9 mouse cellular contexts compared by ENCODE assay signal in genomic region chr2:160170975-160171515, GRCm38 (mm10).
DNase-seq lines count a peak whose midpoint lies in the region; ATAC-seq and TF ChIP-seq lines count a peak whose summit lies in the region.
"Had no signal": no experiment of that assay in that cellular context is flagged by ENCODE, and none has a peak within 500 bp of the region (broad histone marks: within the 10 kb centered on the region; RNA-seq: fewer than 3 reads in every experiment).

No protein-coding gene starts in this region.

- H3K36me3 ChIP-seq in heart, postnatal 0 days (replicated peaks; ENCODE audit: control insufficient read depth, insufficient read depth, low read length) = no peaks in the 10 kb centered on the region
- H3K36me3 ChIP-seq: stomach, embryonic 15.5 days had no signal

- DNase-seq in adrenal gland, adult (ENCODE audit: inconsistent age in 2 of 2, low spot score in 1 of 2) = peak; percentile 28 to 71
- DNase-seq in adrenal gland, adult 8-10 months = no peak
- DNase-seq in layer of hippocampus, adult 2 months (ENCODE audit: low spot score in 2 of 2) = no peak
- DNase-seq in layer of hippocampus, adult 18-20 months (ENCODE audit: low spot score in 2 of 2) = no peak
- DNase-seq in heart, postnatal 0 days (ENCODE audit: low spot score) = no peak
- peak; percentile 35 for DNase-seq in skeletal muscle tissue, adult 2 months (ENCODE audit: low read depth, low spot score)
- no peak for DNase-seq in cerebellum, postnatal 4 days (ENCODE audit: low spot score in 2 of 2)
- DNase-seq in cerebellum, adult 11 months = no peak

- H3K4me1 ChIP-seq in heart, postnatal 0 days (ENCODE audit: control insufficient read depth, insufficient read depth) = no peaks in the 10 kb centered on the region
- H3K4me1 ChIP-seq: stomach, embryonic 15.5 days had no signal

- H3K4me2 ChIP-seq in heart, postnatal 0 days (ENCODE audit: low read depth, low read length) = no peak overlapping the region
- H3K4me2 ChIP-seq: stomach, embryonic 15.5 days had no signal

- H3K27me3 ChIP-seq in heart, postnatal 0 days (ENCODE audit: control insufficient read depth, insufficient read depth, low read length) = no peaks in the 10 kb centered on the region
- H3K27me3 ChIP-seq: stomach, embryonic 15.5 days had no signal

- no peak overlapping the region for H3K27ac ChIP-seq in layer of hippocampus, adult 2 months
- H3K27ac ChIP-seq in heart, postnatal 0 days (ENCODE audit: low read depth) = no peak overlapping the region
- H3K27ac ChIP-seq: stomach, embryonic 15.5 days had no signal

- H3K9ac ChIP-seq in heart, postnatal 0 days (replicated peaks; ENCODE audit: low read depth, low read length) = no peak overlapping the region
- H3K9ac ChIP-seq: stomach, embryonic 15.5 days had no signal

- no peak overlapping the region for H3K4me3 ChIP-seq in layer of hippocampus, adult 2 months
- no peak overlapping the region for H3K4me3 ChIP-seq in heart, postnatal 0 days (ENCODE audit: low read depth, low read length)
- H3K4me3 ChIP-seq: stomach, embryonic 15.5 days had no signal

- TF ChIP-seq EP300 in heart, postnatal 0 days (IDR thresholded peaks at IDR 0.05; ENCODE audit: low read depth) = no peak

- H3K9me3 ChIP-seq in heart, postnatal 0 days (replicated peaks; ENCODE audit: control insufficient read depth, low read length) = no peaks in the 10 kb centered on the region
- H3K9me3 ChIP-seq: stomach, embryonic 15.5 days had no signal

- peak; percentile 58 for TF ChIP-seq CTCF in layer of hippocampus, adult 2 months (conservative IDR thresholded peaks at IDR 0.05)
- 0 out of 2 replicates have a peak, but pooled peaks have one; percentile 12 for TF ChIP-seq CTCF in heart, postnatal 0 days (IDR thresholded peaks at IDR 0.05; ENCODE audit: low read depth)

- WGBS in heart, postnatal 0 days = 66% methylated on average over 9 of the region's 9 CpGs

- no peak for ATAC-seq in heart, postnatal 0 days (ENCODE audit: insufficient read depth, low read depth)

Comparison
In these comparisons a context has a peak if more than half of its experiments do, and no peak if none do; other contexts are left out.
1. DNase-seq: peak in adrenal gland, adult (2 of 2) and skeletal muscle tissue, adult 2 months (single experiment); none in adrenal gland, adult 8-10 months (single experiment), layer of hippocampus, adult 2 months (0 of 2), layer of hippocampus, adult 18-20 months (0 of 2), heart, postnatal 0 days (single experiment), cerebellum, postnatal 4 days (0 of 2) and cerebellum, adult 11 months (single experiment).